Mouse (Mus musculus) spleen, postnatal 10 days (tissue): ENCODE data around the gene Glis3.

ENCODE experiments used
- DNase-seq, 2 experiments: peaks; one replicate each; pipeline ENCODE4 v3.0.0; 2021 to 2022; ENCODE audit warnings: low spot score in 2 of 2

Gene Glis3

GRCm38 (mm10) chr19:28477326-28477863 is 202.5 kb downstream of the Glis3 start:
- no peak for DNase-seq

- no peak for DNase-seq
Observed at GRCm38 (mm10) chr19:28473621-28474020, 206.3 kb downstream of the Glis3 start.

- no peak for DNase-seq
Observed at GRCm38 (mm10) chr19:28471144-28471543, 208.7 kb downstream of the Glis3 start.

DNA sequence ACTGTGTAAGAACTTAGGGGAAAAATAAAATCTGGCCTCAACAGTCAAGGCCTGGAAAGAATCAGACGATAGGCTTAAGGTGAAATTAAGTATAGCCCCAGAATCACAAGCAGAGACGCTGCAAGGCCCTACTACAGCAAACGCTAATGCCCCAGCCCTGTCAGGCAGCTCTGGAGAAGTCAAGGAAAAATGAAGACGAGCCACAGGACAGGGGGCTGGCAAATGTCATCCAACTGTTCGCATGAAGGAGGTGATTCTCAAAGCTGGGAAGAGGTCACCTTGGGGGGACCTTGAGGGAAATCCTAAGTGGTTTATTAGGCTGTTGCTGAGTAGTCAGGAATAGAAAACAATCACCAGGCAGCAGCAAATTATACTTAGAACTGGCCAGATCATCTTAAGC is 214.1 kb downstream of the Glis3 start:
- no peak for DNase-seq

- no peak for DNase-seq
Observed at GRCm38 (mm10) chr19:28454331-28454730, 225.5 kb downstream of the Glis3 start.

- no peak for DNase-seq
Observed at GRCm38 (mm10) chr19:28452951-28453520, 226.8 kb downstream of the Glis3 start.

- DNase-seq, result no peak
Observed at GRCm38 (mm10) chr19:28448811-28449210, 231.1 kb downstream of the Glis3 start.

DNA sequence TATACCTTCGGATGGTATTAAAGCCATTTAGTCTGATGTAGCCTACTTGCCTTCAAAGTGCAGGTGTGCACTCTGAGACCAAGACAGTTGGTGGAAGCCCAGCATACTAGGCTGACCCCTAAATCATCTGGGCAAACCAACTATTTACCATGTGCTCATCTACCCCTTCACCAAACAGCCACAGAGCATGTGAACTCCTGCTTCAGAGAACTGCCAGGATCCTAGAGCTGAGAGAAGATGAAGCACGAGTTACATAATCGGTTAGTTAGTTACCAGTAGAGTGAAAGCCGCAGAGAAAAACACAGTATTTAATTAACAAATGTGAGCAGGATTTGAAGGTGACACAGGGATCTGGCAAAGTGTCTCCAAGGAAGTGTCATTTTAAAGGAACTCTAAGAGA is 237.7 kb downstream of the Glis3 start:
- no peak for DNase-seq

DNA sequence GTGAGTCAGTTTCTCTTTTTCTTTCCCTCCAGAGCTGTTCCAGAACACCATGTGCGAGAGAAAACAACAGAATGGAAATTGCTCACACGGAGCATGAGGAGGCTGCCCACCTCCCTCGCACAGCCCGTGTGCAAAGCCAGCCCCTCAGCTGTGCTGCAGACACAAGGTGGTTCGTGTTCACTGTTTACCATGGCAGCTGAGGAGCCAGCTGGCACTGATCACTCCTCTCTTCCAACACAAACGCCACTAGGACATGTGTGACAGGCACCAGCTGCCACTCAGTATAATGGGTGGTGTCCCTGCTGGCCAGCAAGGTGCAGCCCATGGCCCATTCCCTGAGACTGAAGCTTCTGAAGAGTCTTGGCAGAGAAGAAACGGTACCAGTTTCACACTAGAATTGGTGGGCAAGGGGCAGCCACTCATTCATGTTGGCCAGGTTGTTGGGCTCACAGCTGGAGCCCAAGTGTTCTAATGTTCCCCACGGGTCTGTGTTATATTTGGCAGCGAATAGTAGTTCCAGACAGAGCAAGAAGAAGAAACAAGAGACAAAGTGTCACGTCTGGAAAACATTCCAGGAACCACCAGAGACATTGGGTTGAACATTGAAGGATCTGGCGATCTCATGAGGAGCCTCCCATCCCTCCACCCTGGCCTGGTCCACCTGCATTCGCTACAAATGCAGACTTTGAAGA is 243.3 kb downstream of the Glis3 start:
- DNase-seq, result no peak

DNA sequence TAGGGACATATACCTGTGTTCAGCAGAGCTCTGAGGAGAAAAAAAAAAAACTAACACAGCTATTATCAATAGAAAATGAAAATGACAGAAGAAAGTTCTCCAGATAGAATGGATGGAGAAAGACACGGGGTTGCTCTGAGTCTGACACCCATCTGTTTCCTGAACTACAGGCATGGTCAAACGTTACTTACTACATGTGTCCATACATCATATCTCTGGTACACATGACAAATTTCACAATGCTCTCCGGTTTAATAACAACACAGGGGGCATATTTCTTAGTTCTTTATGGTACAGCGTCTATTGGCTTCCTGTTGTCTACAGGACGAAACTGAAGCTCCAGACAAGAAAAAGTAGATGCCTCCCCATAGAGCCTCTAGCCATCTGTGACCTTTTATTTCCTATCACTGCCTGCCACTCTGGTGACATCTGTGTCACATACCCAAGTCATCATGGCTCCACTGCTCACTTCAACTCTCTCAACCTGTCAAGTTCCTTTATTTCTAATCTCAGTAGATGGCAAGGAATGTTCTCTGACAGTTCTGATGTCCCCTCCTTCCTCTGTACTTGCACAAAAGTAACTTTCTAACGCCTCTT is 251.6 kb downstream of the Glis3 start:
- no peak for DNase-seq

GRCm38 (mm10) chr19:28424180-28424579 is 255.7 kb downstream of the Glis3 start:
- no peak for DNase-seq

DNA sequence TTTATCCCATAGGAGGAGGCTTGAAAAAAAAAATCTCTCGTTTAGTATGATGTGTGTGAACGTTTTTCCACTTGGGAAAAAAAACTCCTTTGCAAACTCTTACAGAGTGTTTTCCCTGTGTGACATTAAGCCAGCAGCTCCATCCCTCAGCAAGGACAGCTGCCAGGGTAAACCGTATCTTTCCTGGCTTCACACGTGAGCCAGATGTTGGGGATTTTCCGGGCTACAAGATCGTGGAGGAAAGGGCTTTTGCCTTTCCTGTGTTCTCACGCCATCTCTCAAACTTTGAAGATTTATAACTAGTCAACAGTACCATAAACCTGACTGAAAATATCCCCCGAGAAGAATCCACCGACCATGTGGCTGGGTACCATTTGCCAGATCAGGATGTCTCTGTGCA is 256.9 kb downstream of the Glis3 start:
- DNase-seq, result no peak

DNA sequence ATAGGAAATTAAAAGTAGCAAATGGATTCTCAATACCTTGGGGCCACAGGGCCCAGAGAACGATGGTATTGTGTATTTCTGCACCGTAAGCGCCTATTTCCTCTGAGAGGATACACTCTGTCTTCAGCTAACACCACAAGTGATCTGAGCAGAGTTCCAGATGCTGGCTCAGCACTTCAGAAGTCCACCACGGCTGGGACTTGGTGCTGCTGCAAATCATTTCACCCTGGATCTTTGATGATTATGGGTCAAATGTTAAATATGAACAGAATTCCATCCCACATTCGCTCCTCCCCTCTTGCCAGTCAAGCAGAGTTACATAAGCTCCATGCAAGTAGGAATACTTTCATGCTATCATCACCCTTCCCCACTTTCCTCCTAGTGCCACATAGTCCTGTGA is 263.8 kb downstream of the Glis3 start:
- DNase-seq, result no peak

DNA sequence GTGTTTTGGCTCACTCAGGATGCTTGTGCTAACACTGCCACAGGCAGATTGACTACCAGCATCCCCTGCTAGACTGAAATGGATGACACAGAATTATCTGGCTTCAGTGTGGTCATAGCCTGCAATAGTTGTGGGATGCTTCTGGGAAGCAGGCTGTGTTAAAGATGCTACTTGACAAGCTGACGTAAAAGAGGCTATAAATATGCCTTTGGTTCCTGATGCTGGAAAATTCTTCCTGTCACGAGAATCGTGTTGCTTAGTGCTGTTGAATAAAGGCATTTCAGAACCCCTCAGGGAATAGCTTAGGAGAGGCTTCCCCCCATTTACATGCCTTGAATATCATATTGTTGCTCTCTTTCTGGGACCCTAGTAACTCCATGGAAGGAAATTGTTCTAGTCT is 271.1 kb downstream of the Glis3 start:
- no peak for DNase-seq

GRCm38 (mm10) chr19:28402956-28403355 is 276.9 kb downstream of the Glis3 start:
- DNase-seq, result no peak

DNA sequence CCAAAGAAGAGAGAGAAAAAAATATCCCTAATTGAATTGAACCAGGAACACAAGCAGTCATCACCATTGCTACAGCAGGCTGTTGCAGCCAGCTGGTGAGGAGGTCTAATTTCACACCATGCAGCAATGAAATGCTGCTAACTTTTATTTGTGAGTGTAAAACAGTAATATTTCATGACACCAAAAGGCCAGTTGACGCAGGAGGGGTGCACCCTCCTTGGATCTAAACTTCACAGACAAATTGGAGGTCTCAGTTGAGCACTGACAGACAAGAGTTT is 284.4 kb downstream of the Glis3 start:
- DNase-seq, result no peak

DNA sequence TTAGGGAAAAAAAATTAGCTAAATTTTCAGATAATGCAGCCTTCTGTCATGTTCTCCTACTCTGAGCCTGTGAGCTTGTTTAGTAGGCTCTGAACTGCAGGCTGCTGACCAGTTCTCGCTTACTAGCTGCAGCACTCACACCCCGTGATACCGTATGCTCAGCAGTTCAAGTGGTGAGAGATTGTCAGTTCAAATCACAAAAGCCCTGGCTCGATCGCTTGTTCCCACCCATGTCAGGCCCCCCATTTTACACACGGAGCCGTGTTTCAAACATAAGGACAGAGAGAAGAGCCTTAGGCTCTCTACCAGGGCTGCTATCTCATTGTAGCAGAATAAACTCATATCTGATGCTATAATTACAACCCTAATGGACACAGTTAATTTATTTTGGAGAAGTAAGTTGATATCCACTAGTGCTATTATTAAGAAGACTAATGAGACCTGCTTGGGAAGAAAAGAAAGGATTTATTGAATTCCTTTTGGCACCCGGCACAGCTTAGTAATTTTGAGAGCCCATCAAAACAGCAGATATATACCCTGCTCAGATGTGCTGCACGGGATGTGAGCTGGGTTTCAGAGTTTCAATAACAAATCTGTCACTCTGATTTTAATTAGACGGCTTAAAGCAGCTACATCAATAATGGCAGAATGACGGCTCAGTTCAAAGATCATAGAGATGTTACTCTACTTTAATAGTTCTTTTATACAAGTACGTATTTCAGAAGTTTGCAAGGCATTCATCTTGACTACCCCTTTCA is 284.9 kb downstream of the Glis3 start:
- DNase-seq, result no peak

GRCm38 (mm10) chr19:28393766-28394165 is 286.1 kb downstream of the Glis3 start:
- DNase-seq, result no peak

DNA sequence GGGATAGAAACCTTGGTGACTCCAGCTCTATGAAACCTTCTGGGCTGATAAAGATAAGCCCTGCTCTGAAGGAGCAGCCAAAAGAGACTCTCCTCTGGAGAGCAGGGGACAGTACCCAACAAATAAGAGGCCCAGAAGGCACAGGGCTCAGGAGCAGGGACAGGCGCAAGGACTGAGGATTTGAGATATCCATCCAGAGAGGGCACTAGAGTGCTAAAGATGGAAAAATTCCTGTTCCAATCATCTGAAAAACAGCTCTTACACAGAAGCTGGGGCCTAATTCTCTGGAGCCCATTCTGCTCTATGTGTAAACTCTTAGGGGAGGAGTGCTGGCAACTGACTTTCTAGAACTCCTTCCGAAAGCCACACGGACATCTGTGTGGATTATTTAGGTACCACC is 287.0 kb downstream of the Glis3 start:
- DNase-seq, result no peak

GRCm38 (mm10) chr19:28390920-28391319 is 289.0 kb downstream of the Glis3 start:
- DNase-seq, result no peak

GRCm38 (mm10) chr19:28389146-28389545 is 290.7 kb downstream of the Glis3 start:
- DNase-seq, result no peak

DNA sequence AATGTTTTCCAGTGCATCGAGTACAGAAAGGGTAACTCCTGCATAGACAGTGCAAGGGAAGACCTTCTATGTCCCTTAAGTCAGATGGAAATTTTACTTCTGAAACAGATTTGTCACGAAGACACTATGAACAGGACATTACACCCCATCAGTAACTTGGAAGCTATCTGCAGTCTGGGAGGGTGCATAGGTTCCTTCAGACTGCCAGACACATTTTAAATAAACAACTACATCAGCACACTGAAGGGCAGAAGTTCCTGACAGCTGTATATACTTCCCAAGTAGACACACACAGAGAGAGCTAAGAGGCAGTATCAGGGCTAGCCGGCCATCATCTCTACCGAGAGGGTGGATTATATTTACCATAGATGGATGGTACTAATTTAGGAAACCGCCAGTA is 296.5 kb downstream of the Glis3 start:
- no peak for DNase-seq
